Mouse (Mus musculus) thymus, adult 2 months (tissue): ENCODE measurements around the gene Coro2b.

Source experiments
- CTCF ChIP-seq: fragments of 200-500 bp; IDR thresholded peaks from 2 replicates; pipeline ENCODE4 v1.5.1; 2012; ENCODE audit warnings: mild to moderate bottlenecking, control low read depth, low read length, moderate library complexity, borderline replicate concordance; ENCODE audit not compliant: control insufficient read depth, poor library complexity, insufficient read depth; ENCODE audit errors: extremely low read depth
- POLR2A ChIP-seq: fragments of 200-500 bp; IDR thresholded peaks from 2 replicates; pipeline ENCODE4 v1.6.1; 2012; ENCODE audit warnings: mild to moderate bottlenecking, low read length, control low read depth, moderate library complexity; ENCODE audit not compliant: control insufficient read depth, poor library complexity, insufficient read depth; ENCODE audit errors: extremely low read depth

DNA sequence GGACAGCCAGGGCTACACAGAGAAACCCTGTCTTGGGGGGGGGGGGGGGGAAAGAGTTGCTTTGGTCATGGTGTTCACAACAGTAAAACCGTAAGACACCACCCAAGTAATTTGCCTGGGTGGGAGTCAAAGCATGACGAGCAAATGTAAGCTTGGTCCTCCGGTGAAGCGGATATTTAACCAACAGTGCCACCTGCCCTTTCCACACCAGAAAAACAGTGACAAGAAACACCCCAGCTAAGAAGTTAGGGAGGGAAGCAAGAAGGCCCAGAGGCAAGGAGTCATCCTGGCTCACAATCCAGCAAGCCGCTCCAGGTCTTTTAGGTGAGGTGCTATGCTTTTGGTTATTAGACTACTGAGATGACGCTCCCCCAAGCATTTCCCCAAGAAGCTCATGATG, 19.9 kb upstream of the Coro2b start:
- no peak for TF ChIP-seq CTCF
- TF ChIP-seq POLR2A: no peak
